Mouse (Mus musculus): Measurements from ENCODE around the gene Nsmce1.

Nsmce1 gene

GRCm38 (mm10) chr7:125490947-125491735 lies at the start of gene Nsmce1:
Nsmce1 (minus strand) TSS chr7:125491596.
- DNase-seq (ENCODE audit: low read depth): peak; percentile 97

GRCm38 (mm10) chr7:125541026-125541425 lies 49.6 kb upstream of the Nsmce1 start:
- DNase-seq (ENCODE audit: low read depth): no peak

- DNase-seq (ENCODE audit: low read depth): no peak
Observed at GRCm38 (mm10) chr7:125539351-125539750, 48.0 kb upstream of the Nsmce1 start.

GRCm38 (mm10) chr7:125527901-125528580 lies 36.6 kb upstream of the Nsmce1 start:
- no peak for DNase-seq (ENCODE audit: low read depth)

GRCm38 (mm10) chr7:125527186-125527585 lies 35.8 kb upstream of the Nsmce1 start:
- DNase-seq (ENCODE audit: low read depth): no peak

- no peak for DNase-seq (ENCODE audit: low read depth)
Observed at GRCm38 (mm10) chr7:125523051-125523450, 31.7 kb upstream of the Nsmce1 start.

GRCm38 (mm10) chr7:125519715-125520114 lies 28.3 kb upstream of the Nsmce1 start:
- no peak for DNase-seq (ENCODE audit: low read depth)

- no peak for DNase-seq (ENCODE audit: low read depth)
Observed at GRCm38 (mm10) chr7:125517470-125517869, 26.1 kb upstream of the Nsmce1 start.

GRCm38 (mm10) chr7:125516723-125517122 lies 25.3 kb upstream of the Nsmce1 start:
- no peak for DNase-seq (ENCODE audit: low read depth)

- no peak for DNase-seq (ENCODE audit: low read depth)
Observed at GRCm38 (mm10) chr7:125515081-125515853, 23.9 kb upstream of the Nsmce1 start.

- DNase-seq (ENCODE audit: low read depth): peak; percentile 49
Observed at GRCm38 (mm10) chr7:125511852-125512251, 20.5 kb upstream of the Nsmce1 start.

- peak; percentile 36 for DNase-seq (ENCODE audit: low read depth)
Observed at GRCm38 (mm10) chr7:125511432-125511831, 20.0 kb upstream of the Nsmce1 start.

GRCm38 (mm10) chr7:125507279-125507678 lies 15.9 kb upstream of the Nsmce1 start:
- peak; percentile 78 for DNase-seq (ENCODE audit: low read depth)

- no peak for DNase-seq (ENCODE audit: low read depth)
Observed at GRCm38 (mm10) chr7:125505568-125505967, 14.2 kb upstream of the Nsmce1 start.

- no peak for DNase-seq (ENCODE audit: low read depth)
Observed at GRCm38 (mm10) chr7:125504618-125505017, 13.2 kb upstream of the Nsmce1 start.

- no peak for DNase-seq (ENCODE audit: low read depth)
Observed at GRCm38 (mm10) chr7:125503374-125504092, 12.1 kb upstream of the Nsmce1 start.

- DNase-seq (ENCODE audit: low read depth): no peak
Observed at GRCm38 (mm10) chr7:125500879-125501278, 9.5 kb upstream of the Nsmce1 start.

- no peak for DNase-seq (ENCODE audit: low read depth)
Observed at GRCm38 (mm10) chr7:125499927-125500868, 8.8 kb upstream of the Nsmce1 start.

- DNase-seq (ENCODE audit: low read depth): peak; percentile 38
Observed at GRCm38 (mm10) chr7:125495864-125496440, 4.6 kb upstream of the Nsmce1 start.

GRCm38 (mm10) chr7:125492551-125492950 lies 1.2 kb upstream of the Nsmce1 start:
- DNase-seq (ENCODE audit: low read depth): no peak

All from naive thymus-derived CD4-positive, alpha-beta T cell, adult 2 months (primary cell).